Mouse (Mus musculus): ENCODE results near the gene Galr3. TPM values are rescaled to one million over a fixed set of nuclear protein-coding genes. Genes with fewer than 3 reads are reported as not detected.

Galr3 gene
- total and polyA plus RNA-seq, 2 experiments from 2014 or later: 0.20 to 0.47 TPM

- 8% methylated on average over 14 of the region's 14 CpGs for WGBS
- no peak for ATAC-seq
- H3K9me3 ChIP-seq (ENCODE audit: low read length): no peaks in the 10 kb centered on the region
- H3K27me3 ChIP-seq (ENCODE audit: insufficient read depth, low read length): no peaks in the 10 kb centered on the region
- H3K4me3 ChIP-seq (ENCODE audit: low read length): peak overlapping the region; percentile 26
- peaks cover 23% of the 10 kb centered on the region for H3K36me3 ChIP-seq (ENCODE audit: insufficient read depth, low read length)
- H3K4me2 ChIP-seq (ENCODE audit: low read depth, low read length): peak overlapping the region; percentile 57
- no peak for DNase-seq (ENCODE audit: low spot score)
- 0 out of 2 replicates have a peak, but pooled peaks cover 2% of the 10 kb centered on the region for H3K4me1 ChIP-seq (ENCODE audit: insufficient read depth, low read length)
- no peak for TF ChIP-seq CTCF (IDR thresholded peaks at IDR 0.05; ENCODE audit: low read depth)
- H3K27ac ChIP-seq: peak overlapping the region; percentile 38; the same call in 1 of the 2 replicates
- H3K9ac ChIP-seq (replicated peaks; ENCODE audit: low read length): no peak overlapping the region; the same call in 1 of the 2 replicates
These were observed 21.6 kb downstream of the Galr3 start for GRCm38 (mm10) chr15:79063160-79063740.

- peaks cover 4% of the 10 kb centered on the region; the same call in 1 of the 2 replicates for H3K36me3 ChIP-seq (ENCODE audit: insufficient read depth, low read length)
- no peak overlapping the region for H3K4me3 ChIP-seq (ENCODE audit: low read length)
- no peak overlapping the region for H3K4me2 ChIP-seq (ENCODE audit: low read depth, low read length)
- TF ChIP-seq CTCF (IDR thresholded peaks at IDR 0.05; ENCODE audit: low read depth): no peak
- H3K27me3 ChIP-seq (ENCODE audit: insufficient read depth, low read length): no peaks in the 10 kb centered on the region
- 0 out of 2 replicates have a peak, but pooled peaks cover 2% of the 10 kb centered on the region for H3K4me1 ChIP-seq (ENCODE audit: insufficient read depth, low read length)
- H3K27ac ChIP-seq: no peak overlapping the region
- H3K9me3 ChIP-seq (ENCODE audit: low read length): no peaks in the 10 kb centered on the region
- ATAC-seq (no peak), DNase-seq (ENCODE audit: low spot score) (no peak)
- WGBS: 70% methylated on average over 8 of the region's 8 CpGs
- H3K9ac ChIP-seq (replicated peaks; ENCODE audit: low read length): no peak overlapping the region
These were observed 23.5 kb downstream of the Galr3 start for GRCm38 (mm10) chr15:79065086-79065770.

GRCm38 (mm10) chr15:79066276-79066675 lies 24.6 kb downstream of the Galr3 start:
- no peaks in the 10 kb centered on the region for H3K36me3 ChIP-seq (ENCODE audit: insufficient read depth, low read length)
- H3K27me3 ChIP-seq (ENCODE audit: insufficient read depth, low read length): no peaks in the 10 kb centered on the region
- no peaks in the 10 kb centered on the region for H3K9me3 ChIP-seq (ENCODE audit: low read length)
- no peak for DNase-seq (ENCODE audit: low spot score)
- TF ChIP-seq CTCF (IDR thresholded peaks at IDR 0.05; ENCODE audit: low read depth): no peak
- WGBS: 56% methylated on average over 2 of the region's 2 CpGs
- no peak overlapping the region for H3K4me2 ChIP-seq (ENCODE audit: low read depth, low read length)
- no peak overlapping the region for H3K27ac ChIP-seq
- H3K9ac ChIP-seq (replicated peaks; ENCODE audit: low read length): no peak overlapping the region
- H3K4me3 ChIP-seq (ENCODE audit: low read length): no peak overlapping the region
- H3K4me1 ChIP-seq (ENCODE audit: insufficient read depth, low read length): 0 out of 2 replicates have a peak, but pooled peaks cover under 1% of the 10 kb centered on the region
- no peak for ATAC-seq

GRCm38 (mm10) chr15:79067631-79068030 lies 25.9 kb downstream of the Galr3 start:
- Histone ChIP-seq H3K9ac (replicated peaks; ENCODE audit: low read length) (no peak overlapping the region), H3K27me3 (ENCODE audit: insufficient read depth, low read length) (no peaks in the 10 kb centered on the region), H3K4me1 (ENCODE audit: insufficient read depth, low read length) (no peaks in the 10 kb centered on the region), H3K9me3 (ENCODE audit: low read length) (no peaks in the 10 kb centered on the region), H3K4me2 (ENCODE audit: low read depth, low read length) (no peak overlapping the region), H3K36me3 (ENCODE audit: insufficient read depth, low read length) (no peaks in the 10 kb centered on the region), H3K4me3 (ENCODE audit: low read length) (no peak overlapping the region), H3K27ac (no peak overlapping the region)
- WGBS: 77% methylated on average over 3 of the region's 3 CpGs
- DNase-seq (ENCODE audit: low spot score) (no peak), ATAC-seq (no peak)
- no peak for TF ChIP-seq CTCF (IDR thresholded peaks at IDR 0.05; ENCODE audit: low read depth)

- H3K9ac ChIP-seq (replicated peaks; ENCODE audit: low read length): no peak overlapping the region
- DNase-seq (ENCODE audit: low spot score) (no peak), ATAC-seq (no peak)
- H3K4me3 ChIP-seq (ENCODE audit: low read length): no peak overlapping the region
- WGBS: 75% methylated on average over 3 of the region's 3 CpGs
- no peak overlapping the region for H3K4me2 ChIP-seq (ENCODE audit: low read depth, low read length)
- H3K36me3 ChIP-seq (ENCODE audit: insufficient read depth, low read length): no peaks in the 10 kb centered on the region
- no peaks in the 10 kb centered on the region for H3K4me1 ChIP-seq (ENCODE audit: insufficient read depth, low read length)
- no peaks in the 10 kb centered on the region for H3K27me3 ChIP-seq (ENCODE audit: insufficient read depth, low read length)
- no peak overlapping the region for H3K27ac ChIP-seq
- no peaks in the 10 kb centered on the region for H3K9me3 ChIP-seq (ENCODE audit: low read length)
- no peak for TF ChIP-seq CTCF (IDR thresholded peaks at IDR 0.05; ENCODE audit: low read depth)
These were observed 26.7 kb downstream of the Galr3 start for GRCm38 (mm10) chr15:79068416-79068815.

GRCm38 (mm10) chr15:79071117-79072039 lies 29.7 kb downstream of the Galr3 start:
- 64% methylated on average over 5 of the region's 5 CpGs for WGBS
- Histone ChIP-seq H3K27ac (no peak overlapping the region), H3K4me3 (ENCODE audit: low read length) (no peak overlapping the region), H3K9me3 (ENCODE audit: low read length) (no peaks in the 10 kb centered on the region), H3K4me1 (ENCODE audit: insufficient read depth, low read length) (peaks cover 4% of the 10 kb centered on the region; the same call in 1 of the 2 replicates), H3K4me2 (ENCODE audit: low read depth, low read length) (no peak overlapping the region), H3K9ac (replicated peaks; ENCODE audit: low read length) (no peak overlapping the region), H3K27me3 (ENCODE audit: insufficient read depth, low read length) (no peaks in the 10 kb centered on the region), H3K36me3 (ENCODE audit: insufficient read depth, low read length) (peaks cover under 1% of the 10 kb centered on the region; the same call in 1 of the 2 replicates)
- peak; percentile 72 for TF ChIP-seq CTCF (IDR thresholded peaks at IDR 0.05; ENCODE audit: low read depth)
- DNase-seq (ENCODE audit: low spot score) (peak; percentile 40), ATAC-seq (no peak)
